Mouse (Mus musculus): ENCODE results near the gene Pak1. TPM values are rescaled to one million over a fixed set of nuclear protein-coding genes. Genes with fewer than 3 reads are reported as not detected.
A peak's percentile ranks its signal among the peaks of the same experiment; 100 is the strongest.

Gene Pak1
- total RNA-seq, 2 experiments from 2014 or later: 36.4 to 52.5 TPM

DNA sequence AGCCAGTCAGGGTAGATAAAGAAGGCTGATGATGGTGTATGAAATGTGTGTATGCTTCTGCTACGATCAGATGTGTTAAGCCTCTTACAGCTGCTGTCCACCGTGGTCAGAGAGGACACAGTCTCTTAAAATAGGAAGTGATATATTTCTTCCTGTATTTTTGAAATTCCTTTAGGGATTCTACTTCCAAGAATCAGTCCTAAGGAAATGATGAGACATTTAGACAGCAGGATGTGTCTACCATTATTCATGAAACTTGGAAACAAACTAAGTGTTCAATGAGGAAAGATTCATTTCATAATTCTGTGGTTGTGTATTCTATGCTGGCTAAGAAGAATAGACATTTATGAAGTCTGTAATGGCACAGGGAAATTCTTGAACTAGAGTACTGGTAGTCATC is 12.4 kb upstream of the Pak1 start:
- no peak for ATAC-seq (replicated peaks; ENCODE audit: poor library complexity, severe bottlenecking)

DNA sequence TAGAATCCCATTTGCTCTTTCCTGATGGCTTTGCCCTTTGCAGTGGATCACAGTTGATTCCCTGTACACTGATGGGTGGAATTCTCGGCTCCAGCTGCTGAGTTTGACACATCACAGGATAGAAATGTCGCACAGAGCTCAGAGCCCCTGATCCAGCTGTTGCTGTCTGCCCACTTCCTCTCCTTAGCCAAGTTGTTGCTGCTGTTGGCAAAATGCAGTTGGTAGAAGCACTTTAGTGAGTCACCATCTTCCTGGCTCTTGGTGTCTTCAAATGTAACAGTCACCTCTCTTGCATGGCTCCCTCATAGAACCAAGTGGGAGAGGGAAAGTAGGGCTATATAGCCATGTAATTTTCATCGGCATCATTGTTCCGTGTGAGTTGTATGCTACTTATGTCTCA is 11.2 kb upstream of the Pak1 start:
- peak; percentile 71 for ATAC-seq (replicated peaks; ENCODE audit: poor library complexity, severe bottlenecking)

DNA sequence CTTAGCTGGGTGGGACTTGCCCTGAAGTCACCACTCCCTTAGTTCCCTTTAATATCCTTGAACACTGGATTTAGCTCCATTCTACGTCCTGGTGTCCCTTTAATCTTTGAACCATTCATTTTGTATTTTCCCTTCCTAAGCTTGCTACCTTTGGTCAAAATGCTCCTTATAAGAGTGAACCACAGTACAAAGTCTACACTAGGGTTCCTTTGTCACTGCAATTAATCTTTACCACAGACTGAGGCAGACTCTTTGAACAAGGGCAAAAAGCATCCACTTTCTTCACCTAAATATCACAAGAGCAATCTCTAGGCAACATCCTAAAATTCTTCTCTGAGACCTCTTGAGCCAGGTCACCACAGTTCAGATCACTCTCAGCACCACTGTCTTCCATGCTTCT is 8.1 kb upstream of the Pak1 start:
- ATAC-seq (replicated peaks; ENCODE audit: poor library complexity, severe bottlenecking): no peak

DNA sequence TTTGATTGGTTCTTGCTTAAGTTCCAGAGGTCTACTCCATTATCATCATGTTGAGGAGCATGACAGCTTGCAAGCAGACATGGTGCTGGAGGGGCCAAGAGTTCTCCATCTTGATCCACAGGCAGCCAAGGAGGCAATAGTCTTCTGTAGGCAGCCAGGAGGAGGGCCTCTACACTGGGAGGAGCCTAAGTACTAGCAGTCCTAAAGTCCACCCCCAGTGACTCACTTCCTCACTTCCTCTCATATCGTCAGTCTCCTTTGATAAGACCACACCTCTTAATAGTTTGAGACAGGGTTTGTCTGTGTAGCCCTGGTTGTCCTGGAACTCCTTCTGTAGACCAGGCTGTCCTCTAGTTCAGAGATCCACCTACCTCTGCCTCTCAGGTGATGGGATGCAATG is 7.5 kb upstream of the Pak1 start:
- ATAC-seq (replicated peaks; ENCODE audit: poor library complexity, severe bottlenecking): peak; percentile 84

DNA sequence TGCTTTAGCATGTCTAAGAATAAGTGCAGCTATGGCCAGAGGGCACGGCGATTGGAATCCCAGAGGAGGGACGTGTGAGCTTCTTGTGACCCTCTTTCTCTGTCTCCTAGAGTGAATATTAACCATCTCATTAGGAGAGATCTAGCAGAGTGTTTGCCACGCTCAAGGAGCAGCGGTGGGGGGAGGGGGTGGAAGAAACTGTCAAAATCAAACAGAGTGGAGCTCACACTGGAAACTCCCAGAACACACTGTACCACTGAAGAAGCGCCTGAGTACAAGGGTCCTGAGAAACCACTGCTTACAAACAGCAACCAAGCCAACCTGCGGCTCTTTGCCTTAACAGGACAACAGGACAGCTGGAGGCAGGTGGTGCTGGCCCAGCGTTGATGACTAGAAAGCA is 6.8 kb upstream of the Pak1 start:
- 0 out of 2 replicates have a peak, but pooled peaks have one; percentile 2 for ATAC-seq (replicated peaks; ENCODE audit: poor library complexity, severe bottlenecking)

DNA sequence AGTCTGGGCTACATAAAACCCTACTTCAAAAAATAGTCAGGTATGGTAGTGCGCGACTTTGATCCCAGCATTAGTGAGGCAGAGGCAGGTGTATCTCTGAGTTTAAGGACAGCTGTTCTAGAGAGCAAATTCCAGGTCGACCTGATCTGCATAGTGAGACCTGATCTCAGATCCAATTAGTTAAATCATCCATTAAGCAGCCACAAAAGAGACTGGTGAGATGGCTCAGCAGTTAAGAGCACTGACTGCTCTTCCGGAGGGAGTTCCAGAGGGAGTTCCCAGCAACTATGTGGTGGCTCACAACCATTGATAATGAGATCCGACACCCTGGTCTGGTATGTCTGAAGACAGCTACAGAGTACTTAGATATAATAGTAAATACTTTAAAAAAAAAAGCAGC is 4.8 kb upstream of the Pak1 start:
- ATAC-seq (replicated peaks; ENCODE audit: poor library complexity, severe bottlenecking): no peak

DNA sequence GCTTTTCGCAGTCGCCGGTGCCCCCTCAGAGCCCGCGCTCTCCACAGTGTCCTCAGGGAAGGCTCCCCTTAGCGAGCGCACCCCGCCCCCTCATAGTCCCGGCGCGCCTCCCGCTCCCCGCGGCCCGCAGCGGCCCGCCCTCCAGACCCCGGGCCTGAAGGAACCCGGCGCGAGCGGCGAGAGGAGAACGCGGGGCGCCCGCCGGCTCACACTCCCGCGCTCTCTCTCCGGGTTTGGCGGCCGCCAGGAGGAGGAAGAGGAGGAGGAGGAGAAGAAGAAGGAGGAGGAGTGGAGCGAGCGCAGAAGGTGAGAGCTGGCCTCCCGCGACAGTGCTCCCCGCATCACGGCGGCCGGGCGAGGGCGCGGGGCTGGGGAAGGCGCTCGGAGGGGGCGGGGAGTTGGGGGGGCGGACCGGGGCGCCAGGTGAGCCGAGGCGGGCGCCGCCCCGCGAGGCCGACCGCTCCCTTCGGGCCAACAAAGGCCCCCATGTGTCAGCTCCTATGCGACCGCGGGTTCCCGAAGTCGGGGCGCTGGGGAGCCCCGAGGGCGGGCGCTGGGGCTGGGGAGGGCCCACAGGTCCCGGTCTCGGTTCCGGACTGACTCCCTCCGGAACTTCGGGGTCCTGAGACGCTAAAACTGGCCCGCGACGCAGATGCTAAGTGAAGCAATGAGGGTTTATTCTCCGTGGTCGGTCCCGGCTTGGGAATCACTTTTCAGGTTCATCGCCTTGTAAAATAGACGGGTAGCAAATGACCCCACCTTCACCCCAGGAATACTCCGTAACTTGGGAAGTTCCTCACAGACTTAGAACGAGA is 535 bp downstream of the Pak1 start:
- ATAC-seq (replicated peaks; ENCODE audit: poor library complexity, severe bottlenecking): peak; percentile 68

DNA sequence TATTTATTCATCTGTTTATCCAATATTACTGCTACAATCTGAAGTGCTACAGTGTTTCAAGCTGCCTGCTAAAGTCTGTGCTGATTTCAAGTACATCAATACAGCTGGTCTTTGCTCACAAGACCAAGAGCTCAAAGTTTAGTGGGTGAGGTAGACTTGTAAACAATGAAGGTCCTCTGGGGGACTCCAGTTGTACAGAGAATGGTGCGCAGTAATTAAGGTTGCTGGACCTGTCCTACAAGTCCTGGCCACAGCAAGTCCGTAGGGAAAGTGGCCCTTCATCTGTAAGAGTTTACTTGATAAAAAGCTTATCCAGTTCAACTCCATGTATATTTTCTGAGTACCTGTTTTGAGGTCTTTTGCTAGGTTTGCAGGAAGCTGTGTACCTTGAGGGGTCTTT is 1.9 kb downstream of the Pak1 start:
- ATAC-seq (replicated peaks; ENCODE audit: poor library complexity, severe bottlenecking): no peak

DNA sequence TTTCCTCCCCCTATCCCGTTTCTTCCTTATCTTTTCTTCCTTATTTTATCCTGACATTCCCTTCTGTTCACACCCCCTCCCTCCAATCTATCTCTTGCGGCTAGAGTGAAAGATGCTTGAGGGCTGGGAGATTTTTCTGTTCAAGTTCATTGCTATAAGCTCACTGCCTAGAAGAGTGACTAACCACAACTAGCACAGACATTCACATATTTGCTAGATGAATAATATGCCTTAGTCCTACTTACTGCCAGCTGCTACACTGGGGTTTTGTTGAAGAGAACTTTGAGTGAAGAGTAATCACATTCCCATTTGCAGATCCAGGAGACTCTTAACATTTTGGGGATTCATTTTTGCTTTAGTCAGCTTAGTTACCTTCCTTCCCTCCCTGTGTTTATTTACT is 4.0 kb downstream of the Pak1 start:
- no peak for ATAC-seq (replicated peaks; ENCODE audit: poor library complexity, severe bottlenecking)

DNA sequence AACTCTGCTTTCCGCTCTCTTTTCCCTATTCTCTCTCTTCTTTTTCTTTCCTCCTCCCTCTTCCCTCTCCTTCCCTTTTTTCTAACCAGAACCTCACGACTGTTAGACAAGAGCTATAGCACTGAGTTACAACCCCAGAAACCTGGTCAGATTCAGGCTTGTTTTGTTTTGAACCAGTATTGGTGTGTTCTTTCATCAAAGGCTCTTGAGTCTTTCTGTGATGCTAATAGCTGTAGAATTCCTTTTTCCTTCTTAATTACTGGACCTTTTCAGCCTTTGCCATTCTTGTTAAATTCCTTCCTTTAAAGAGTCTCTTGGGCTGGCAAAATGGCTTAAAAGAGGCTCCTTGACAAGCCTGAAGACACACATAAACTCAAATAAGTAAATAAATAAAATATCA is 14.8 kb downstream of the Pak1 start:
- no peak for ATAC-seq (replicated peaks; ENCODE audit: poor library complexity, severe bottlenecking)

DNA sequence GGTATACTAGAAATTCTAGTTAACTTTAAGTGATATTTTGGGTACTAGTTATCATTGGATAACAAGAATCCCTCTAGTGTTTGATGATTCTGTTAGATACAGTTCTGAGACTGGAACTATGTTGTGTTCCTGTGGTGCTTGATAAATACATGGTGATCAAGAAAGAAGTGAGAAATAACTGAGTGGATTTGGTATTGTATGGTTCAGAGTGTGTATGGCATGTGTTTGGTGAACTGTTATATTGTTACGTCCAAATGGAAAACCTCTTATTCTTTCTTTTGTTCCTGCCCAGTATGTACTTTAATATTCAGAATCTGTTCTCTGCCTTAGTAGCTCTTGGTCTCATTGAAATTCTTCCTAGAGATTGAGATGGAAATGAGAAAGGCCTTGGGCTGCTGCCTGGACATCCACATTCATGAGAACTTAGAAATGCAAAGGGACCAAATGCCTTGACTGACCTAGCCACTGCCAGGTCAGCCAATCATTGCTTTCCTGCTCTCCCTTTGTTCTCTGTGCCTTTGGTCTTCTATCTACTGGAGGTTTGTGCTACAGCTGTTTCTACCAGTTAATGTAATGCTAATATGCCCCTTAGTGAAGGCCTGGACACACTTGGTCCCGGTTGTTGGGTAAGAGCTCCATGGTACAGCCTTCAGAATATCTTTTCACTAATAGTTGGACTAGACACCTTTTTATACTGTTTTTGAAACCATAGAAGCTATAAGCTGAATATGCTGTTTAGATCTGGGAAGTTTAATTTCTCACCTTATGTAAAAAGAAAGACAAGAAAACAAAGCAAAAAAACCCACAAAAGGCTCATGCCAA is 16.1 kb downstream of the Pak1 start:
- no peak for ATAC-seq (replicated peaks; ENCODE audit: poor library complexity, severe bottlenecking)

DNA sequence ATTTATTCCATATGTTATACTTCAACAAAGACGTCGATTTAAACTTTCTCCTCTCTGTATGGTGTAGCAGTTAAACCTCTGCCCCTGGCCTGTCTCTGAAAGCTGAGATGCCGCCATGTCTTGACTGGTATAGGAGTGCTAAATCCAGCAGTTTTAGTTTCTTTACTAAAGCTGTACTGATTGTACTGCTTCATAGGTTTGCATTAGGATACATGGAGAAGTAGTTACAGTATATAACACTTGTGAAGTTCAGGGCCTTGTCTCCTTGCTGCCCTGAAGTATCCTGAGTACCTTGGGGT is 16.7 kb downstream of the Pak1 start:
- no peak for ATAC-seq (replicated peaks; ENCODE audit: poor library complexity, severe bottlenecking)

DNA sequence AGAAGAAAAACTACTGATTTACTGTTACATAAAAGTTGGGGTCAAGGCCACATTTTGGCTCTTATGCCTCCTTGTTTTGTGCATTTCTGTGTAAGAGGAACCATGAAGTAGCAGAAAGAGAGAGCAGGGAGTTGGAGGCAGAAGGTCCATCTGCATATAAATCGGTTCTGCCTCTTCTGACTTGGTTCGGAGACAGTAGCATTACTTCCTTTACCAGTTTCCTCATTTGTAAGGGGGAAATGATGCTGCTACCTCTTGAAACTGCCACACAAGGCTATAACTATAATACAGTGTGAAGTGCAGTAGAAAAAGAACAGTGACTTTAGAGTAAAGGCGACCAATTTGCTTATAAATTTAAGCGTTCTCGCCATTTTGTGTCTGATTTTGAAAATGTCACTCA is 21.0 kb downstream of the Pak1 start:
- peak; percentile 71 for ATAC-seq (replicated peaks; ENCODE audit: poor library complexity, severe bottlenecking)

DNA sequence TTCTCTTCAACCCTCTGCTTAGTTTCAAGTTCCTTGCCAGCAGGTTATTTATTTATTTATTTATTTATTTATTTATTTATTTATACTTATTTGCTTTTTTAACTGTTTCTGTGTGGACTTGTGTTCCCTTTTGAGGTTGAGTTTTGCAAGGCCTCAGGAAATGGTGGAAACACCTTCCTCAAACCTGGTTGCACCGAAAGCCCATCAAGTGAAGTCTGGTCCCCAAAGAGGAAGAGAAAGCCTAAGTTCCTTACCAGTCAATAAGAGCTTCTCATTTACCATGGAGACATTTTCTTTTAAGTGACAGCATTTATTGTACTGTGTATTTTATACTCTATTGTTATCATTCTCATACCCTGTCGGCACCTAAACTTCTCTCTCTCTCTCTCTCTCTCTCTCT is 33.5 kb downstream of the Pak1 start:
- peak; percentile 98 for ATAC-seq (replicated peaks; ENCODE audit: poor library complexity, severe bottlenecking)

DNA sequence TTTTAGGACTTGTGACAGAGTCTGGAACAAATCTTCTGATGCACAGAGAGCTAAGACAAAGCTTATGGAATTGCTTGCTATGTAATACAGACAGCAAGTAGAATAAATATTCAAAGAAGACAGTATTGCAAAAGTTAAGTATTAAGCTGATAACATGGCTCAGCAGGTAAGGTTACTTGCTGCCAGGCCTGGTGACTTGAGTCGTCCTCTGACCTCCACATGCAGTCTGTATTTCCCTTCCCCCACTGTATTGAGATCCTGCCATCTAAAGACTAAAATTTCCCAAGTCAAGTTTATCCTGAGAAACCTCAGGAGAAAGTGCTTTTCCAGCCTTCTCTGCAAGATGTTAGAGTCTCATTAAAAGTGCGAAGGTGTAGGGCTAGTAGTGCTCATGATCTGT is 40.8 kb downstream of the Pak1 start:
- no peak for ATAC-seq (replicated peaks; ENCODE audit: poor library complexity, severe bottlenecking)

DNA sequence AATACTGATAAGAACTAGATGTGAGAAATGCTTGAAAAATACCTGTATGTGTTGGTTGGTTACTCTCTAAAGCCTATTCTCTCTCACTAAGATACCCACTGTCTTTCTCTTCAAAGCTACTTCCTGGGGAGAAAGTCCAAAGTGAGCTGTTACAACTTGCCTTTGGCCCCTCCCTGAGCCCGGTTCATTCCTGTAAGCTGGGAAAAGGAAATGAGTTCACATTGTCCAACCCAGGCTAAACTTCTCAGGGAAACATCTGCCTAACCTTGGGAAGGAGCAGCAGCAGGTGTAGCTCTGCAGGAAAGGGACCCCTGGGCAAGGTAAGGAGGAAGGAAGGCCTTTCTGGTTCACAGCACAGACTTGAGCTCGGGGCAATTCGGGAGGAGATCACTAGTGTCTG is 42.4 kb downstream of the Pak1 start:
- no peak for ATAC-seq (replicated peaks; ENCODE audit: poor library complexity, severe bottlenecking)

DNA sequence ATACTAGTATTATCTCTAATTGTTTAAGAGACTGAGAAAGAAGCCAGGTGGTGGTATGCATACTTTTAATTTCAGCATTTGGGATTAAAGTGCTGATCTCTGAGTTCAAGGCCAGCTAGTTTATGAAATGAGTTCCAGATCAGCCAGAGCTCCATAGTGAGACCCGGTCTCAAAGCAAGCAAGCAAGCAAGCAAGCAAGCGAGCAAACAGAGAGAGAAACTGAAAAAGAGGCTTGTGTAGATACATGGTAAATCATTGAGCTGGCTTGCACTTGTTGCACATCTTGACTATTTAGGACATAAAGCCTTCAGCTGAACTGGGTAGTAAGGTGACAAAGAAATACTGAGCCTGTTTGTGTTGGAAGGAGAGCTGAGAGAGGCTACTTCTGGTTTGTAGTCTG is 44.6 kb downstream of the Pak1 start:
- ATAC-seq (replicated peaks; ENCODE audit: poor library complexity, severe bottlenecking): no peak

DNA sequence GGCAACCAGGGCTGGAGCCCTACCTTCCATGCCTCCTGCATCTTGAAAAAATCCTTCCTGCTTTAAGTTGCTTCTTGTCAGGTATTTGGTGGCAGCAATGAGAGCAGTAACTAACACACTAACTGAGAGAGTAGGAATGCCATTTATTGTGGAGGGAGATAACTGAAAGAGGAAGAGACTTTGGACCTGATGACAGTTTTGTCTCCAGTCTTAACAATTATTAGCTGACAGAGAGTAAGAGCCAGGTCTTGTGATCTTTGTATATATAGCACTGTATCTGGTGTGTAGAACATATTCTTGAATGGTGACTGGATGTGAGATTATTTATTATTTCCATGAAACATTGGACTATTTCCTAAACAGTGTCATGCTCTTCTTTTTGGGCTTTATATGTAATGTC is 50.2 kb downstream of the Pak1 start:
- ATAC-seq (replicated peaks; ENCODE audit: poor library complexity, severe bottlenecking): no peak

DNA sequence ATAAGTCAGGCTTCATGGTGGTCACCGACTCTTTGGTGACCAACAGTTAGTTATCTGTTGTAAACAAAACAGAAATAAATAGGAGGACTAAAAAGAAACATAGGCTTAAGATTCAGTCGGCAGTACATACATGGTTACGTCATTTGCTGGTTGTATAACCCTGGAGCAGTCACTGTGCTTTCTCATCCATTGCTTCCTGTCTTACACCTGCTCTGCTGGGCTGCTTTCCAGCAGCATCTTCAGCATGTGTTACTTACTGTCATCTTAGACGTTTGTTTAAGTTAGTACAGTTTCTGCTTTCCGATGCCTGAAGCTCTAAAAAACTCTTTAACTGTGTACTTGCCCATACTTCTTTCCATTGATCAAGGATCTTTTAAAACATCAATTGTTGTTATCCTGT is 53.0 kb downstream of the Pak1 start:
- ATAC-seq (replicated peaks; ENCODE audit: poor library complexity, severe bottlenecking): no peak

DNA sequence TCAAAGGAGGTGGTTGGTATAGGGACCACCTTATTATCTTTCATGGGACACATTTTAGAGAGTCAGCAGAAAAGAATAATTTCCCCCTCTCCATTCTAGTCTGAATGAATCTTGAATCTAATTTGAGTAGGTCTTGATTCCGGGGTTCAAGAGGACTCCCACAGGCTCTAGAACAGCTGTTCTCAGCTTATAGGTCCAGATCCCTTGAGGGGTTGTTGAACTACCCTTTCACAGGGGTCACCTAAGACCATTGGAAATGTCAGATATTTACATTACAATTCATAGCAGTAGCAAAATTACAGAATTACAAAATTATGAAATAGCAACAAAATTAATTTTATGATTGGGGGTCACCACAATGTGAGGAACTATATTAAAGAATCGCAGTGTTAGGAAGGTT is 54.0 kb downstream of the Pak1 start:
- no peak for ATAC-seq (replicated peaks; ENCODE audit: poor library complexity, severe bottlenecking)

DNA sequence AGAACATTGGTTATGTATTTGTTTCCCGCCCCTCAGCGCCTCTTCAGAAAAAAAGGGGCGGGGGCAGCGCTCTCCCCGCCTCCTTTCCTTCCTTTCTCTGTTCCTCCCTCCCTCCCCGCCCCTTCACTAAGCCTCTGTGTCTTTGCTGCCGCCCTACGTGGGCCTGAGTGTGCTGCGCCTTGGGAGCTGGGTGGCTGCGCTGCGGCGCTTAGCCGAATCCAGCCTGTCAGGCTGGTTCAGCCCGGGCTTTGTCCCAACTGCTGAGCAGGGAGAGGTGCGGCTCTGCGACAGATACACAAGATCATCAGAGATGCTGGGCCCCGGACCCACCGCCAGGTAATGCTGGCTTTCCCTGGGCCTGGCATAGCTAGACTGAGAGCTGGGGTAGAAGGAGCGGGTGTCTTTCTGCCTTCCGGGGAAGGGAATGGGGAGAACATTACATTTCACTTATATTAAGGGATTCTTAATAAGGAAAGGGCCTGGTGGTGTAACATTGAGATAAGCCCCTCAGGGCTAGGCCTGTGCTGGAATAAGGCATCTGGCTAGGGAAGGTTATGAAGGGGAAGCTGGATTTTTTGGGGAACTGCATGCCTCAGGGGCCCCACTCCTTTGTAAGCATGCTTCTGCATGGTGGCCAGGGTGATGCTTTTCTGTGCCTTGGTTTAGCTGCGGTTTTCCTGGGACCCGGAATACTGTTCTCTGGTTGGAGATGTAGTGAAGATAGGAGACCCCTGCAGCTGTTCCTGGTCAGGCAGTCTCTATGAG is 54.6 kb downstream of the Pak1 start:
- peak; percentile 97 for ATAC-seq (replicated peaks; ENCODE audit: poor library complexity, severe bottlenecking)
